Mouse (Mus musculus) G1E (cell line): ENCODE measurements at regions not wholly inside any gene's neighbourhood (a gene's known extent, or its start where the extent isn't known, plus 50 kb on each side); places are given as distances from the start of the nearest gene placed in this dataset.

Experiments
- CTCF ChIP-seq: IDR thresholded peaks from 2 replicates; pipeline ENCODE4 v1.5.1; 2012; ENCODE audit warnings: low read depth, low read length, inconsistent platforms, mixed read lengths
- POLR2AphosphoS5 ChIP-seq: IDR thresholded peaks from 2 replicates; pipeline ENCODE4 v1.6.1; 2012; ENCODE audit warnings: low read depth, low read length, inconsistent platforms; ENCODE audit not compliant: insufficient replicate concordance

- no peak for TF ChIP-seq CTCF
- no peak for TF ChIP-seq POLR2AphosphoS5
Measured at GRCm38 (mm10) chr12:92203351-92203750, 354.4 kb upstream of the Sel1l start.
